Comparison of ENCODE assay signal across 25 mouse cellular contexts in genomic region chr14:121143831-121144455, GRCm38 (mm10).
DNase-seq lines count a peak whose midpoint lies in the region; ATAC-seq lines count a peak whose summit lies in the region.
"Had no signal": no experiment of that assay in that cellular context is flagged by ENCODE, and none has a peak within 500 bp of the region (broad histone marks: within the 10 kb centered on the region; RNA-seq: fewer than 3 reads in every experiment).

No protein-coding gene starts in this region.

- H3K27me3 ChIP-seq in kidney, embryonic 15.5 days = no peaks in the 10 kb centered on the region
- no peaks in the 10 kb centered on the region for H3K27me3 ChIP-seq in kidney, embryonic 14.5 days (ENCODE audit: control insufficient read depth, insufficient read depth, low read length)
- H3K27me3 ChIP-seq: embryonic facial prominence, embryonic 13.5 days; forebrain, embryonic 12.5 days; heart, embryonic 12.5 days; megakaryocyte, embryonic 14.5 days; midbrain, embryonic 13.5 days had no signal

- H3K4me3 ChIP-seq in kidney, embryonic 15.5 days (replicated peaks) = no peak overlapping the region
- no peak overlapping the region for H3K4me3 ChIP-seq in kidney, embryonic 14.5 days (ENCODE audit: low read length)
- H3K4me3 ChIP-seq: embryonic facial prominence, embryonic 13.5 days; erythroblast, embryonic 14.5 days; forebrain, embryonic 12.5 days; heart, embryonic 12.5 days; hindbrain, embryonic 10.5 days; limb, embryonic 10.5 days; megakaryocyte, embryonic 14.5 days; midbrain, embryonic 13.5 days had no signal

- intact Hi-C loops in left cerebral cortex, postnatal 10 days (cut with DNase I) = no loop called here

- DNase-seq in gastrocnemius, adult 18-20 months (ENCODE audit: low spot score) = peak; percentile 21
- no peak for DNase-seq in gastrocnemius, adult 8-10 months (ENCODE audit: low spot score in 2 of 2)
- DNase-seq in lung, postnatal 36 days = peak; percentile 14
- DNase-seq in lung, adult 18-20 months = no peak
- DNase-seq in left cerebral cortex, postnatal 10 days (ENCODE audit: extremely low spot score in 1 of 2, low spot score in 2 of 2) = no peak
- DNase-seq: cerebellum, adult 11-12 months; cerebellum, postnatal 14 days; embryo, embryonic 11 days; heart, adult 18-20 months; heart, postnatal 10 days; thymus, postnatal 14 days had no signal

- H3K9ac ChIP-seq in kidney, embryonic 15.5 days = no peak overlapping the region
- H3K9ac ChIP-seq in kidney, embryonic 14.5 days (ENCODE audit: low read depth, low read length) = no peak overlapping the region
- H3K9ac ChIP-seq: embryonic facial prominence, embryonic 13.5 days; forebrain, embryonic 12.5 days; heart, embryonic 12.5 days; liver, embryonic 14.5 days; midbrain, embryonic 13.5 days had no signal

- peaks cover 59% of the 10 kb centered on the region for H3K4me1 ChIP-seq in kidney, embryonic 15.5 days
- H3K4me1 ChIP-seq in kidney, embryonic 14.5 days (ENCODE audit: control insufficient read depth, insufficient read depth, low read length) = peaks cover 35% of the 10 kb centered on the region
- H3K4me1 ChIP-seq: megakaryocyte, embryonic 14.5 days had no signal

- peak overlapping the region; percentile 86 for H3K27ac ChIP-seq in kidney, embryonic 15.5 days
- no peak overlapping the region for H3K27ac ChIP-seq in kidney, embryonic 14.5 days (ENCODE audit: low read depth, low read length)
- H3K27ac ChIP-seq: embryonic facial prominence, embryonic 13.5 days; forebrain, embryonic 12.5 days; hindbrain, embryonic 10.5 days; limb, embryonic 10.5 days; liver, embryonic 14.5 days; midbrain, embryonic 13.5 days had no signal

- H3K4me2 ChIP-seq in kidney, embryonic 15.5 days = no peak overlapping the region
- H3K4me2 ChIP-seq in kidney, embryonic 14.5 days (replicated peaks; ENCODE audit: low read depth, low read length) = no peak overlapping the region
- H3K4me2 ChIP-seq: embryonic facial prominence, embryonic 13.5 days; forebrain, embryonic 12.5 days; heart, embryonic 12.5 days; midbrain, embryonic 13.5 days had no signal

- no peak for ATAC-seq in kidney, embryonic 15.5 days (replicated peaks; ENCODE audit: low FRiP score)
- no peak for ATAC-seq in kidney, embryonic 14.5 days (ENCODE audit: low FRiP score, low TSS enrichment)
- ATAC-seq: CD4-positive, CD25-positive, alpha-beta regulatory T cell, adult 4 months; hindbrain, embryonic 16.5 days; intestine, embryonic 16.5 days; midbrain, embryonic 13.5 days had no signal

- no peaks in the 10 kb centered on the region for H3K9me3 ChIP-seq in kidney, embryonic 15.5 days (replicated peaks)
- no peaks in the 10 kb centered on the region for H3K9me3 ChIP-seq in kidney, embryonic 14.5 days (ENCODE audit: control insufficient read depth, low read length)
- H3K9me3 ChIP-seq: embryonic facial prominence, embryonic 13.5 days; forebrain, embryonic 12.5 days; heart, embryonic 12.5 days; hindbrain, embryonic 10.5 days; limb, embryonic 10.5 days; megakaryocyte, embryonic 14.5 days; midbrain, embryonic 13.5 days had no signal

- 82% methylated on average over 7 of the region's 7 CpGs for WGBS in kidney, embryonic 15.5 days
- WGBS in kidney, embryonic 14.5 days = 76% methylated on average over 7 of the region's 7 CpGs

- no peaks in the 10 kb centered on the region for H3K36me3 ChIP-seq in kidney, embryonic 15.5 days
- no peaks in the 10 kb centered on the region for H3K36me3 ChIP-seq in kidney, embryonic 14.5 days (ENCODE audit: control insufficient read depth, insufficient read depth, low read length)
- H3K36me3 ChIP-seq: embryonic facial prominence, embryonic 13.5 days; forebrain, embryonic 12.5 days; heart, embryonic 12.5 days; hindbrain, embryonic 10.5 days; midbrain, embryonic 13.5 days had no signal

Comparison
In these comparisons a context has a peak if more than half of its experiments do, and no peak if none do; other contexts are left out.
1. DNase-seq: peak in gastrocnemius, adult 18-20 months (single experiment) and lung, postnatal 36 days (single experiment); none in gastrocnemius, adult 8-10 months (0 of 2), lung, adult 18-20 months (0 of 2) and left cerebral cortex, postnatal 10 days (0 of 2).